Mouse (Mus musculus) MEL (cell line): ENCODE measurements around the gene Dmpk. TPM values are rescaled to one million over a fixed set of nuclear protein-coding genes. Genes with fewer than 3 reads are reported as not detected.

Experiments used
- DNase-seq: peaks from one replicate; pipeline ENCODE4 v3.0.0; 2011; ENCODE audit warnings: low read depth, low spot score
- H3K27ac ChIP-seq: 2 replicates; pipeline ENCODE4 v1.5.1; 2012; ENCODE audit warnings: low read depth, mild to moderate bottlenecking, control low read depth, low read length, moderate library complexity; ENCODE audit not compliant: control insufficient read depth
- H3K27me3 ChIP-seq, 2 experiments: fragments of 150-350 bp in 1 of 2; sonication (generic) in 1 of 2; 2 replicates each; pipeline ENCODE4 v1.6.1; 2012; ENCODE audit warnings: low read length in 2 of 2, mild to moderate bottlenecking in 2 of 2, improper control_type of control experiment in 1 of 2, moderate library complexity in 1 of 2; ENCODE audit not compliant: insufficient read depth in 2 of 2, control insufficient read depth in 1 of 2
- H3K36me3 ChIP-seq, 2 experiments: 2 replicates each; pipeline ENCODE4 v1.6.1; 2012 to 2014; ENCODE audit warnings: low read length in 2 of 2, improper control_type of control experiment in 1 of 2, inconsistent platforms in 1 of 2, mild to moderate bottlenecking in 1 of 2; ENCODE audit not compliant: insufficient read depth in 2 of 2, control insufficient read depth in 1 of 2
- H3K4me1 ChIP-seq, 2 experiments: fragments of 150-350 bp in 1 of 2; sonication (generic) in 1 of 2; 2 replicates each; pipeline ENCODE4 v1.6.1; 2012; ENCODE audit warnings: low read length in 2 of 2, improper control_type of control experiment in 1 of 2, mild to moderate bottlenecking in 1 of 2; ENCODE audit not compliant: insufficient read depth in 2 of 2, control insufficient read depth in 1 of 2
- H3K4me3 ChIP-seq, 2 experiments: fragments of 150-350 bp in 1 of 2; sonication (generic) in 1 of 2; 2 replicates each; pipeline ENCODE4 v1.5.1; 2012; ENCODE audit warnings: low read depth in 2 of 2, low read length in 2 of 2, mild to moderate bottlenecking in 2 of 2, moderate library complexity in 2 of 2, control low read depth in 1 of 2, improper control_type of control experiment in 1 of 2; ENCODE audit not compliant: control insufficient read depth in 1 of 2, insufficient read depth in 1 of 2
- H3K79me2 ChIP-seq: 2 replicates; pipeline ENCODE4 v1.6.1; 2012; ENCODE audit warnings: mild to moderate bottlenecking, low read length, moderate library complexity; ENCODE audit not compliant: control insufficient read depth, poor library complexity, insufficient read depth
- H3K9ac ChIP-seq: 2 replicates; pipeline ENCODE4 v1.6.1; 2012; ENCODE audit warnings: low read depth, mild to moderate bottlenecking, control low read depth, low read length, moderate library complexity; ENCODE audit not compliant: control insufficient read depth, poor library complexity, severe bottlenecking
- H3K9me3 ChIP-seq: fragments of 150-350 bp; sonication (generic); replicated peaks from 2 replicates; pipeline ENCODE4 v1.6.1; 2012; ENCODE audit warnings: mild to moderate bottlenecking, low read length, improper control_type of control experiment, moderate library complexity; ENCODE audit not compliant: insufficient read depth
- CHD1 ChIP-seq: IDR thresholded peaks from 2 replicates; pipeline ENCODE4 v1.6.1; 2012; ENCODE audit warnings: low read depth, mild to moderate bottlenecking, inconsistent platforms, low read length, improper control_type of control experiment
- ELF1 ChIP-seq: IDR thresholded peaks from 2 replicates; pipeline ENCODE4 v1.6.1; 2014; ENCODE audit warnings: low read depth, mild to moderate bottlenecking, inconsistent platforms, low read length, improper control_type of control experiment, moderate library complexity
- ETS1 ChIP-seq: IDR thresholded peaks from 2 replicates; pipeline ENCODE4 v1.6.1; 2012; ENCODE audit warnings: low read depth, mild to moderate bottlenecking, inconsistent platforms, low read length, improper control_type of control experiment, moderate library complexity
- GABPA ChIP-seq: IDR thresholded peaks from 2 replicates; pipeline ENCODE4 v1.6.1; 2012; ENCODE audit warnings: low read depth, mild to moderate bottlenecking, inconsistent platforms, low read length, improper control_type of control experiment, moderate library complexity
- JUND ChIP-seq: IDR thresholded peaks from 2 replicates; pipeline ENCODE4 v1.6.1; 2011; ENCODE audit warnings: low read depth, mild to moderate bottlenecking, improper control_type of control experiment, low read length
- MAX ChIP-seq: IDR thresholded peaks from 2 replicates; pipeline ENCODE4 v1.6.1; 2011; ENCODE audit warnings: low read length, improper control_type of control experiment
- NELFE ChIP-seq: IDR thresholded peaks from 2 replicates; pipeline ENCODE4 v1.6.1; 2011; ENCODE audit warnings: low read depth, low read length, improper control_type of control experiment
- NRF1 ChIP-seq: IDR thresholded peaks from 2 replicates; pipeline ENCODE4 v1.6.1; 2014; ENCODE audit warnings: low read depth, mild to moderate bottlenecking, inconsistent platforms, low read length, improper control_type of control experiment, moderate library complexity; ENCODE audit not compliant: poor library complexity, insufficient read depth, severe bottlenecking
- POLR2A ChIP-seq, 2 experiments: IDR thresholded peaks; 2 replicates each; pipeline ENCODE4 v1.6.1; 2011 to 2012; ENCODE audit warnings: low read length in 2 of 2, mild to moderate bottlenecking in 2 of 2, control low read depth in 1 of 2, improper control_type of control experiment in 1 of 2, low read depth in 1 of 2, moderate library complexity in 1 of 2; ENCODE audit not compliant: control insufficient read depth in 1 of 2, insufficient read depth in 1 of 2, poor library complexity in 1 of 2
- POLR2AphosphoS2 ChIP-seq: IDR thresholded peaks from 2 replicates; pipeline ENCODE4 v1.6.1; 2011; ENCODE audit warnings: low read length, improper control_type of control experiment
- RAD21 ChIP-seq: IDR thresholded peaks from 2 replicates; pipeline ENCODE4 v1.6.1; 2011; ENCODE audit warnings: mild to moderate bottlenecking, low read depth, low read length, improper control_type of control experiment
- SMC3 ChIP-seq: IDR thresholded peaks from 2 replicates; pipeline ENCODE4 v1.6.1; 2011; ENCODE audit warnings: low read depth, low read length, improper control_type of control experiment
- TAL1 ChIP-seq: IDR thresholded peaks from 2 replicates; pipeline ENCODE4 v1.6.1; 2012; ENCODE audit warnings: mild to moderate bottlenecking, inconsistent platforms, low read length, moderate library complexity, mixed read lengths
- TBP ChIP-seq: IDR thresholded peaks from 2 replicates; pipeline ENCODE4 v1.8.0; 2011; ENCODE audit warnings: low read depth, low read length, improper control_type of control experiment
- TCF12 ChIP-seq: IDR thresholded peaks from 2 replicates; pipeline ENCODE4 v1.6.1; 2014; ENCODE audit warnings: low read depth, mild to moderate bottlenecking, inconsistent platforms, low read length, improper control_type of control experiment, moderate library complexity
- USF1 ChIP-seq: IDR thresholded peaks from 2 replicates; pipeline ENCODE4 v1.6.1; 2014; ENCODE audit warnings: low read depth, mild to moderate bottlenecking, inconsistent platforms, low read length, improper control_type of control experiment, moderate library complexity
- ZNF384 ChIP-seq: IDR thresholded peaks from 2 replicates; pipeline ENCODE4 v1.6.1; 2012; ENCODE audit warnings: low read depth, mild to moderate bottlenecking, inconsistent platforms, low read length, improper control_type of control experiment
- polyA plus RNA-seq, 2 experiments: library from polyadenylated mRNA; stranded (reverse) in 1 of 2; unstranded in 1 of 2; fragments of >175 nt in 1 of 2; fragments of >200 nt in 1 of 2; gene quantifications; 2 replicates each; pipeline versions ENCODE4 v1.2.1 to v1.2.4; 2012; ENCODE audit warnings: low replicate concordance in 2 of 2, low read depth in 1 of 2; ENCODE audit not compliant: insufficient read length in 2 of 2, insufficient read depth in 1 of 2, missing spikeins in 1 of 2
- total RNA-seq: library from RNA; depleted of rRNA; stranded (reverse); fragments of 300-350 nt; gene quantifications from 2 replicates; pipeline ENCODE4 v1.2.3, GENCODE M21; 2012

The Dmpk gene
- total and polyA plus RNA-seq, 3 experiments: 5.4 to 29.3 TPM; not detected in 1

DNA sequence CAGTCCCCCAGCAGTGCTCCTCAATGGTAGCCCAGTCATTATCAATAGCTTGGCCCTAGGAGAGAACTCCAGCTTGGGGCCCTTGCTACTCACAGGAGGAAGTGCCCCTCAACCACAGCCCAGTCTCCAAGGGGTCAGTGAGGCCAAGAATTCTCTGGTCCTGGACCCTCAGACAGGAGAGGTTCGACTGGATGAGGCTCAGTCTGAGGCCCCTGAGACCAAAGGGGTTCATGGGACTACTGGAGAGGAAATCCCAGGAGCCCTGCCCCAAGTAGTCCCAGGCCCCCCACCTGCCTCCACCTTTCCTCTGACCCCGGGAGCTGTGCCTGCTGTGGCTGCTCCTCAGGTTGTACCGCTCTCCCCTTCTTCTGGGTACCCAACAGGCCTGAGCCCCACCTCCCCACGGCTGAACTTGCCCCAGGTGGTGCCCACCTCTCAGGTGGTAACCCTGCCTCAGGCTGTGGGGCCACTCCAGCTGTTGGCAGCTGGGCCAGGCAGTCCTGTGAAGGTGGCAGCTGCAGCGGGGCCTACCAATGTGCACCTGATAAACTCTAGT is 12.8 kb downstream of the Dmpk start:
- no peak for DNase-seq
- Histone ChIP-seq H3K27ac (no peak overlapping the region), H3K9me3 (no peaks in the 10 kb centered on the region), H3K36me3 (no peaks in the 10 kb centered on the region), H3K79me2 (peaks cover 8% of the 10 kb centered on the region; the same call in 1 of the 2 replicates), H3K27me3 (no peaks in the 10 kb centered on the region), H3K4me3 (no peak overlapping the region), H3K4me1 (peaks cover 0 to 9% of the 10 kb centered on the region in 2 experiments; a peak in 3 of 4 replicates), H3K9ac (no peak overlapping the region)
- no peak for TF ChIP-seq POLR2AphosphoS2
- no peak for TF ChIP-seq JUND
- no peak for TF ChIP-seq USF1
- no peak for TF ChIP-seq SMC3
- TF ChIP-seq ELF1: no peak
- TF ChIP-seq ZNF384: no peak
- TF ChIP-seq NELFE: no peak
- TF ChIP-seq RAD21: no peak
- TF ChIP-seq TAL1: no peak
- no peak for TF ChIP-seq POLR2A (IDR thresholded peaks at IDR 0.05; ENCODE audit: control insufficient read depth in 1 of 2, insufficient read depth in 1 of 2, low read depth in 1 of 2, low read length in 2 of 2, poor library complexity in 1 of 2)
- TF ChIP-seq ETS1: no peak
- no peak for TF ChIP-seq NRF1
- no peak for TF ChIP-seq TBP
- no peak for TF ChIP-seq TCF12

GRCm38 (mm10) chr7:19097217-19097616 is 13.6 kb downstream of the Dmpk start:
- no peak for DNase-seq
- Histone ChIP-seq H3K4me1 (peaks cover 0 to 9% of the 10 kb centered on the region in 2 experiments; a peak in 3 of 4 replicates), H3K36me3 (no peaks in the 10 kb centered on the region), H3K27me3 (no peaks in the 10 kb centered on the region), H3K9ac (no peak overlapping the region), H3K79me2 (peaks cover 8% of the 10 kb centered on the region; the same call in 1 of the 2 replicates), H3K4me3 (no peak overlapping the region), H3K27ac (no peak overlapping the region), H3K9me3 (no peaks in the 10 kb centered on the region)
- TF ChIP-seq ETS1 (no peak), CHD1 (no peak), ZNF384 (no peak), GABPA (no peak), MAX (no peak)
